Mouse (Mus musculus) retina, postnatal 1 day (tissue): ENCODE measurements around the gene C1rl.
A peak's percentile ranks its signal among the peaks of the same experiment; 100 is the strongest.
"Not testable (repeated sequence)": the region's sequence is repeated elsewhere in the genome, so short reads cannot be mapped to it uniquely, and the experiment has no call there.

Experiments used
- DNase-seq: peaks from one replicate; pipeline ENCODE4 v3.0.0-alpha.2; 2012

The C1rl gene

GRCm38 (mm10) chr6:124492842-124493561, at the start of gene C1rl:
Gene C1rl (plus strand): TSS chr6:124493113.
- peak; percentile 84 for DNase-seq

GRCm38 (mm10) chr6:124443338-124443737, 49.6 kb upstream of the C1rl start:
- DNase-seq: no peak

DNA sequence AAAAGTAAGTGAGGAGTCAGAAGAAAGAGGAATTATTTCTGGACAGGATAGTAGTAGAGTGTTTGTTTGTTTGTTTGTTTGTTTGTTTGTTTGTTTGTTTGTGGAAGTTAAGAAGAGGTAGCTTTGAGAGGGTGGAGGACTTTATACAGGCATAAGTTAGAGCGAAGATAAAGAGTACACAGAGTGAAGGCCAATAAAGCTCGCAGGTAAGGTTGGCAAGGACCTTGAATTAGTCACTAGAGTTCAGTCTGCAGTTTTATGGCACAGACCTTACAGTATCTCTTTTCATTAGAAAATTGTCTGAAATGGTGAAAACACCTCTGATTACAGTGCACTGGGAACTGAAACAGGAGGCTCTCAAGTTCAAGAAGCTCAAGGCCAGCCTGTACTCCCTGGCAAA, 46.9 kb upstream of the C1rl start:
- no peak for DNase-seq

DNA sequence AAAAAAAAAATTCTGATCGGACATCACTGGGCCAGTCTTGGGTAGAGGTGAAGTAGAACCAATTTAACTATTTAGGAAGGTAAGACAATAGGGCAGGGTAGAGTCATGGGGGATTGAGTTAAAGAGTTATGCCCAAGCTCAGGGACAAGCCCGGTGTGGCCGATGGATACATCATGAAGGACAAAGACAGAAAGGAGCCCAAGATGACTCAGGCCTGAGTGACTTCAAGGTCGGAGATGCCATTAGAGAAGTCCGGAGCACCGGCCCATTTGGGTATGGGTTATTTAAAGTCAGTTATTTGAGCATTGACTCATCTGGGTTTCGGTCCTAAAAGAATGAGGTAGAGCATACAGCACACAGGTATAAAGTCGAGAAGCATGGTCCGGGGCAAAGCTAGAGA, 46.5 kb upstream of the C1rl start:
- no peak for DNase-seq

DNA sequence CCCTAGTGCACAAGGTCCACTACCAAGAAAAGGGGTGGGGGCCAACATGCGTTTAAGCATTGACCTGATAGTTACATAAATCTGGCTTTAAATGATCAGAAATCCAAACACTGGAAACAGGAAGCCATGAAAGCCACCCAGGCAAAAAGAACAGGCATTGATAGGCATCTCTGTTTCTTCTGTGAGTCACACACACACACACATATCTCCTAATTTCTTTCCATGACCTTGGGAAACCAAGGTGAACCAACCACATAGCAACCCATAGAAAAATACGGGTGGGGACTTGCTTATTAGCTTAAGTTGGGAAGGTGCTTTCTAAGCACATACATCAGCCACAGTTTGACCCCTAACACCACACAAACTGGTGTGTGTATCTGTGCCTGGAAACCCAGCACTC, 45.6 kb upstream of the C1rl start:
- no peak for DNase-seq

DNA sequence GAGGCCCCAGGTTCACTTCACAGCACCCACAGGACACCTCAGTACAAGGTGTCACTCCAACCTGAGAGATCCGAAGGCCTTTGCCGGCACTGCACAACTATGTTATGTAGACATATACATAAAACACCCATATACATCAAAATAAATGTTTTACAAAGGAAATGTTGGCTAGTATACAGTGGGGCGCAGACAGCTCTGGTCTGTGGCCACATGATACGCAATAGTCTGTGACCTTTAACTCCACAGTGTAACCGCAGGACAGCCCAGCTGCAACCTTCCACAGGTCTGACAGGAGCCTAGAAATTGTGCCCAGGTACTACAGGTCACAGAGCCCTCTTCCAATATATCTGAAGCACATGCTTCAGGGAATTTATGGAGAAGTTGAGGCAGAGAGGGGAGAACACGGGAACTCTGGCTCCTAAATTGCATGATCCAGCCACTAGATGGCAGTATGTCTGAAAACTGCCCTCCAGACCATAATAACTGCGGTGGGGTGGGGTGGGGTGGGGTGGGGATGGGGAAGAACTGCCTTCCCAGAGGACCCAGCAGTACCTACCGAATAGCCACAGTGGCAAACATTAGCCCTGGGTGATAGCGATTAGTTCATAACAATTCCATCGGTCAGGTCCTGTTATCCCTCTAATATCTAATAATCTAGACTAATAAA, 44.6 kb upstream of the C1rl start:
- peak; percentile 27 for DNase-seq

DNA sequence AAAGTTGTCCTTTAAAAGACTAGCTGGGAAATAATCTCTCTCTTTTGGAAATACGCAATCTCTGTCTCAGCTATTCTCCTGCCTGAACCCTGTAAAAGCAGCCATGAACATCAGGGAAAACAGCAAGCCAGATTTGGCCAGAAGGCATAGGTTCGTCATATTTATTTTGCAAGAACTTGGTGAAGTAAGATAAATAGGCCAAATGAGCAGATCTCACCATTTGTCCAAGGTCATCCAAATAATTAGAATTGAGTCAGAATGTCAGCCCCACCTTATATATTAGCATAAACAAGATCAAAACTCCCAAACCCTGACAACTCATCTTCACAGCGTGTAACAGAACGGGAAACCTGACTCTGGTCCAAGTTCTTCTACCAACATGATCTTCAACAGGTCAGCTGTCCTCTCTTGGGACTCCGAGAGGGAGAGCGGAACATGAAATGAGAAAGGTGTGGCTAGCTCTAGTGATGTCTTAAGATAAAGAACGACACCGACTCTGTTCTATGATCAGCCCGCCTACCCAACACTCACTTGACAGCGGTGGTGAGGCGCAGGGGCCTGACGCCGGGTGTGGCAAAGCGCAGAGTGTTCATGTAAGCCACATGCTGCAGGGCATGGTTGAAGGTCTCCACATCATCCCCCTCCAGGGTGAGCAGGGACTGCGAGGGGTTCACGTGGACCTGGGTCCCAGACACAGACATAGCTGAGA, 43.8 kb upstream of the C1rl start:
- DNase-seq: no peak

GRCm38 (mm10) chr6:124449668-124450383, 43.1 kb upstream of the C1rl start:
- DNase-seq: no peak

DNA sequence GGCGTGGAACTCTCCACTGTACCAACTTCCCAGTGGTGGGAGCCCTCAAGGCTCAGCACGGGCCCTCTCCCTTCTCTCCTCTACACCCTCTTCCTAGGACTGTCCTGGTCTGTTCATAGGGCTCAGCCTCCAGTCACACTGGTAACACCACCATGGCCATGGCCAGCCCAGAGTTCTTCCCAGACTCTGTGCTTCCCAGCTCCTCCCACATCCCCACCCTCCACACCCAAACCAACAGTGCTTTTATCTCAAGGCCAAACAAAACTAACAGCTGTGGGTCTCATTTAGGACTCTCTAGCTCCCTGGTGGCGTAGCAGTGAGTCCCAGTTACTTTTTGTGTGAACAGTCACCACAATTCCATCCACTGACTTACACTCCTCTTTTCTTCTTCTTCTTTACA, 40.9 kb upstream of the C1rl start:
- DNase-seq: no peak

- peak; percentile 25 for DNase-seq
Observed at GRCm38 (mm10) chr6:124453756-124454155, 39.2 kb upstream of the C1rl start.

DNA sequence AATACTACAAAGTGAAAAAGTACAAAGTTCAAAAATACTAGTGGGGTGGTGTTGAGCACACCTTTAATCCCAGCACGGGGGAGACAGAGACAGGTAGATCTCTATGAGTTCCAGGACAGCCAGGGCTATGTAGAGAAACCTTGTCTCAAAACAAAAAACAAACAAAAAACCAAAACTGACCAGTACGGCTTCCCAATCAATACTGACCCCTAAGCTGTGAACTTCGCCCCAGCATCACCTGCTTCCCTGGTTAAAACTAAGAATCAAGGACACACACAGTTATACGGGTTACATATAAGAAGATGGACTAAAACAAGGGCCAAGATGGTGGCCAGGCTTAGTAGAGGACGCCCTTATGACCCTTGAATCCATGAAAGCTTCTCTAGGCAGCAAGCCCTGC, 36.7 kb upstream of the C1rl start:
- DNase-seq: no peak

- DNase-seq: no peak
Observed at GRCm38 (mm10) chr6:124457827-124458226, 35.1 kb upstream of the C1rl start.

- no peak for DNase-seq
Observed at GRCm38 (mm10) chr6:124458505-124458904, 34.4 kb upstream of the C1rl start.

DNA sequence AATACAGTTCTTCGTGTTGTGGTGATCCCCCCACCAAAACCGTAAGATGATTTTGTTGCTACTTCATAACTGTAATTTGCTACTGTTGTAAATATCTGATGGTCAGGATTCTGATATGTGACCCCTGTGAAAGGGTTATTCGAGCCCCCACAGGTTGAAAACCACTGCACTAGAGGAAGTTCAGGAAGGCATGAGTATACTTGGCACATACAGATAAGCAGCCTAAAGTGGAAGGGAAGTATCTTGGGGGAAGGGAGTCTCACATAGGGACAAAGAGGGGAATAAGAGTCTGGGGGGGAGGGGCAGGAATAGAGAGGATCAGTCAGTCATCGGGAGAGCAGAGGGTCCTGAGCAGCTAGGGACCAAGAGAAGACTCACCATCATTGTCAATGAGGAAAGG, 33.5 kb upstream of the C1rl start:
- no peak for DNase-seq

- peak; percentile 58 for DNase-seq
Observed at GRCm38 (mm10) chr6:124463881-124464291, 29.0 kb upstream of the C1rl start.

- peak; percentile 96 for DNase-seq
Observed at GRCm38 (mm10) chr6:124464305-124465271, 28.3 kb upstream of the C1rl start, which contains the start of gene Clstn3. Gene Clstn3 (minus strand): TSS chr6:124464794.

DNA sequence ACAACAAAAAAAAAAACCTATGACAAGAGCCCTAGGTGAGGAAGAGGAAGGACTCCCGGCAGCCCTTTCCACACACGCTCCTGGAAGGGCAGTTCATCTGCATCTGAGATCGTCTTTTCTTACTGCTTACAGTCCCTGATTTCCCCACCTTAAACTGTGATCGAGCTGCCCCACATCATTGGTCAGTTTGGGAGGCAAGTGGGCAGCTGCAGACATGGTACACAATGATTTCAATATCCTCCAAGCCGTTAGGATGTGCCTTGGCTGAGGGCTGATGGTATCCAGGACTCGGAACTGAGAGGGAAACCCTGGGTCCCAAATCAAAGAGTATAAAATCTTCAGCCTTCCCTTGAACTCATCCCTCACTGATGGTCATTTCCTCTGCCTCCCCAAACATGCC, 27.6 kb upstream of the C1rl start:
- no peak for DNase-seq

DNA sequence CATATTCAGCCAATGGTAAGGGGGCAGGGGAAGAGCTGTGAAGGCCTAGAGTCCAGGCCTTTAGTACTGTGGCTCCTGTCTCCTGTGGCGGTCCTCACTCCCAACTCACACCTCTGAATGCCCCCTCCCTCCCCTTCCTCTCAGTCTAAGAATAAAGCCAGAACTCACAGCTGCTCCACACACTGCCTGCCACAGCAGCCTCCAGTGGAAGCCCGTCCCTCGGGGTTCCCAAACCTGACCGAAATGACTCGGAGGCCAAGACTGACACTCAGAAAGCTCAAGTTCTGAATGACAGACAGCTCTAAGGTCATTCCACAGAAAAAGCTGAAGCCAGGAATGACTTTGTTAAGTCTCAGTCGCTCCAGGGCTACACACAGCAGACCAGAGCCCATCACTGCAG, 27.2 kb upstream of the C1rl start:
- peak; percentile 18 for DNase-seq

- DNase-seq: no peak
Observed at GRCm38 (mm10) chr6:124471121-124471520, 21.8 kb upstream of the C1rl start.

DNA sequence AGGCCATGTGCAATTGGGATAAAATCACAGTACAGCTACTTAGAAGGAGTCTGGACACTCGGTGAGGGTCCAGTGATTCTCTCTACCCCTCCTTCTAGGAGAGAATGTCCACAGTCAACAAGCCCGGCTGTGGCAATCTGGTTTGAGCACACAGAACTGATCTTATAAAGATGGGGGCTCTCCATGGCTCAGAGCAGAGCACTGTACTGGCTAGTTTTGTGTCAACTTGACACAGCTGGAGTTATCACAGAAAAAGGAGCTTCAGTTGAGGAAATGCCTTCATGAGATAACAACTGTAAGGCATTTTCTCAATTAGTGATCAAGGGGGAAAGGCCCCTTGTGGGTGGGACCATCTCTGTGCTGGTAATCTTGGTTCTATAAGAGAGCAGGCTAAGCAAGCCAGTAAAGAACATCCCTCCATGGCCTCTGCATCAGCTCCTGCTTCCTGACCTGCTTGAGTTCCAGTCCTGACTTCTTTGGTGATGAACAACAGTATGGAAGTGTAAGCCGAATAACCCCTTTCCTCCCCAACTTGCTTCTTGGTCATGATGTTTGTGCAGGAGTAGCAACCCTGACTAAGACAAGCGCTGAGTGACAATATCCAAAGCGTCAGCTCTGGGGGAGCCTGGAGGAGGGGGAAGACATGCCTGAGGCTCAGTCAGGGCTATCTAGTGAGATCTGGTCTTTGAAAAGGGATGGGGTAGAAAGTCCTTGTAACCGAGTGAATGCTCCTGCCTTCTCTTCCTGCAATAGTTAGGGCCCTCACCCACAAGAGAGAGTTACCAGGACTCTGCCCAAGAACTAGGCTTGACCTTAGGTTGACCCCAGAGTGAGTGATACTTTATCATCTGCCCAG, 20.9 kb upstream of the C1rl start:
- DNase-seq: not testable (repeated sequence)

DNA sequence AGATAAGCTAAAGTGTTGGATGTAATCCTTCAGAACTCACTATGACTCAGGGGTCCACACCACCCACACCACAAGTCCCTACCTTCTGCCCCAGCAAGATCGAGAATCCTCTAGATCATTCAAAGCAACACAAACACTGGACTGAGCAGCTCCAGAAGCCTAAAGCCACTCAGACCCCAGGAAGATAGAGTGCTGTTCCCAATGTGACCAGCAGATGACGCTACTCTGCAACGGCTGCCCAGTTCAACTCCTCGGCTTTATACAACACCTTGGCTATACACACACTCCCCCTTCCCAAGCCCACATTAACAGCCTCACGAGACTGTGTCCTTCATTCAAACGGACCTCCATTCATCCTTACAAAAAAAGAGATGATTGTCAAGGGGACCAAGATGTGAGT, 20.1 kb upstream of the C1rl start:
- DNase-seq: no peak
